Mouse (Mus musculus) embryonic stem cell, embryonic (primary cell): Measurements from ENCODE around the gene Angptl8.

ENCODE experiments used
- CTCF ChIA-PET, 4 experiments: fragments of 300-600 bp in 2 of 4; fragments of 350-600 bp in 2 of 4; sonication (Branson Sonifier 250); formaldehyde crosslinking; loops; one replicate each; lab custom pipeline; 2022; ENCODE audit warnings: inconsistent platforms in 2 of 4; lab: Charles Lee
- POLR2A ChIA-PET, 4 experiments: fragments of 300-600 bp in 2 of 4; fragments of 350-600 bp in 2 of 4; sonication (Branson Sonifier 250); formaldehyde crosslinking; loops; one replicate each; lab custom pipeline; 2022; ENCODE audit warnings: antibody characterized with exemption in 4 of 4, inconsistent platforms in 1 of 4; lab: Charles Lee

Angptl8 gene

GRCm38 (mm10) chr9:21835258-21835912 is at the start of gene Angptl8:
TSS of gene Angptl8 (plus strand) at chr9:21835510.
- ChIA-PET POLR2A (interaction anchor here in 3 of 4 experiments (0.6 to 5.0 kb wide), 28 partner anchors 9 to 591 kb away, joined by 3 to 41 read pairs (median 4); partner anchors contain the start of genes Ldlr (in 2 of the 3), Kank2 (in 1 of the 3) and Spc24 (in 1 of the 3)), CTCF (interaction anchor here in 3 of 4 experiments (0.7 to 2.1 kb wide), 6 partner anchors 9 to 144 kb away, joined by 3 to 8 read pairs (median 4); no protein-coding TSS in a partner anchor)

GRCm38 (mm10) chr9:21786309-21786708 is 49.0 kb upstream of the Angptl8 start:
- CTCF ChIA-PET, result interaction anchor here (0.5 to 5.3 kb wide), 19 partner anchors 10 to 268 kb away, joined by 3 to 27 read pairs (median 5); partner anchors contain the start of genes Spc24 (in 2 of the 4), Kank2 (in 1 of the 4) and Ldlr (in 1 of the 4)
- POLR2A ChIA-PET, result interaction anchor here in 3 of 4 experiments (0.7 to 49.8 kb wide), 25 partner anchors 11 to 141 kb away, joined by 3 to 1056 read pairs (median 5); partner anchors contain the start of genes Ldlr (in 3 of the 3), Kank2 (in 2 of the 3), Spc24 (in 2 of the 3) and Ccdc159 (in 1 of the 3)

- CTCF ChIA-PET, result interaction anchor here (0.5 to 5.3 kb wide), 27 partner anchors 10 to 272 kb away, joined by 3 to 27 read pairs (median 4); partner anchors contain the start of genes Spc24 (in 2 of the 4), Kank2 (in 1 of the 4) and Ldlr (in 1 of the 4)
- POLR2A ChIA-PET, result interaction anchor here (0.6 to 49.8 kb wide), 38 partner anchors 9 to 996 kb away, joined by 3 to 1056 read pairs (median 5); partner anchors contain the start of genes Kank2 (in 3 of the 4), Ldlr (in 3 of the 4), Spc24 (in 2 of the 4) and Ccdc159 (in 1 of the 4)
These were observed 48.4 kb upstream of the Angptl8 start for GRCm38 (mm10) chr9:21786906-21787305.

- ChIA-PET POLR2A (interaction anchor here (0.6 to 49.8 kb wide), 53 partner anchors 10 to 995 kb away, joined by 3 to 1056 read pairs (median 4); partner anchors contain the start of genes Kank2 (in 4 of the 4), Ldlr (in 3 of the 4), Spc24 (in 2 of the 4) and Acp5 (in 1 of the 4)), CTCF (interaction anchor here (0.5 to 5.3 kb wide), 22 partner anchors 11 to 272 kb away, joined by 3 to 27 read pairs (median 5); partner anchors contain the start of genes Spc24 (in 2 of the 4) and Kank2 (in 1 of the 4))
These were observed 47.7 kb upstream of the Angptl8 start for GRCm38 (mm10) chr9:21787654-21788053.

- ChIA-PET CTCF (interaction anchor here in 3 of 4 experiments (0.6 to 5.3 kb wide), 7 partner anchors 10 to 52 kb away, joined by 3 to 27 read pairs (median 4); partner anchors contain the start of genes Spc24 (in 2 of the 3) and Kank2 (in 1 of the 3)), POLR2A (interaction anchor here (0.6 to 49.8 kb wide), 43 partner anchors 9 to 773 kb away, joined by 3 to 1056 read pairs (median 4); partner anchors contain the start of genes Kank2 (in 4 of the 4), Ldlr (in 3 of the 4), Spc24 (in 2 of the 4) and Cdkn2d (in 1 of the 4))
These were observed 47.1 kb upstream of the Angptl8 start for GRCm38 (mm10) chr9:21788234-21788633.

- POLR2A ChIA-PET, result interaction anchor here in 3 of 4 experiments (0.8 to 49.8 kb wide), 14 partner anchors 10 to 135 kb away, joined by 3 to 1056 read pairs (median 5); partner anchors contain the start of genes Ldlr (in 2 of the 3), Spc24 (in 2 of the 3) and Ccdc159 (in 1 of the 3)
- CTCF ChIA-PET, result interaction anchor here in 2 of 4 experiments (0.6 to 4.9 kb wide), 4 partner anchors 8 to 79 kb away, joined by 3 to 28 read pairs (median 4); no protein-coding TSS in a partner anchor
These were observed 43.4 kb upstream of the Angptl8 start for GRCm38 (mm10) chr9:21791861-21792260.

GRCm38 (mm10) chr9:21792644-21793043 is 42.7 kb upstream of the Angptl8 start:
- CTCF ChIA-PET, result interaction anchor here in 2 of 4 experiments (0.5 to 4.9 kb wide), 3 partner anchors 12 to 19 kb away, joined by 3 to 28 read pairs (median 5); no protein-coding TSS in a partner anchor
- POLR2A ChIA-PET, result interaction anchor here in 3 of 4 experiments (0.6 to 49.8 kb wide), 11 partner anchors 11 to 134 kb away, joined by 3 to 1056 read pairs (median 6); partner anchors contain the start of genes Spc24 (in 2 of the 3), Ccdc159 (in 1 of the 3) and Ldlr (in 1 of the 3)

GRCm38 (mm10) chr9:21793507-21793906 is 41.8 kb upstream of the Angptl8 start:
- POLR2A ChIA-PET, result interaction anchor here in 3 of 4 experiments (1.0 to 49.8 kb wide), 18 partner anchors 8 to 196 kb away, joined by 3 to 1056 read pairs (median 12); partner anchors contain the start of genes Spc24 (in 2 of the 3) and Ldlr (in 1 of the 3)
- CTCF ChIA-PET, result interaction anchor here in 1 of 4 experiments (4.9 kb wide), 1 partner anchor 12 kb away, joined by 28 read pairs; no protein-coding TSS in a partner anchor

- ChIA-PET CTCF (interaction anchor here in 3 of 4 experiments (0.5 to 4.9 kb wide), 5 partner anchors 9 to 34 kb away, joined by 3 to 28 read pairs (median 3); no protein-coding TSS in a partner anchor), POLR2A (interaction anchor here in 3 of 4 experiments (0.8 to 49.8 kb wide), 24 partner anchors 7 to 197 kb away, joined by 3 to 1056 read pairs (median 4); partner anchors contain the start of genes Spc24 (in 2 of the 3) and Ldlr (in 1 of the 3))
These were observed 40.9 kb upstream of the Angptl8 start for GRCm38 (mm10) chr9:21794344-21794834.

GRCm38 (mm10) chr9:21794925-21795324 is 40.4 kb upstream of the Angptl8 start:
- ChIA-PET POLR2A (interaction anchor here in 3 of 4 experiments (0.8 to 49.8 kb wide), 19 partner anchors 7 to 193 kb away, joined by 3 to 1056 read pairs (median 4); partner anchors contain the start of genes Spc24 (in 2 of the 3) and Ldlr (in 1 of the 3)), CTCF (interaction anchor here in 3 of 4 experiments (0.8 to 4.9 kb wide), 5 partner anchors 9 to 42 kb away, joined by 3 to 28 read pairs (median 3); no protein-coding TSS in a partner anchor)

- ChIA-PET POLR2A (interaction anchor here in 3 of 4 experiments (0.6 to 49.8 kb wide), 15 partner anchors 8 to 361 kb away, joined by 3 to 1056 read pairs (median 13); partner anchors contain the start of genes Spc24 (in 2 of the 3), Ldlr (in 1 of the 3) and Pigyl (in 1 of the 3)), CTCF (interaction anchor here in 3 of 4 experiments (0.8 to 4.9 kb wide), 4 partner anchors 9 to 43 kb away, joined by 3 to 28 read pairs (median 9); no protein-coding TSS in a partner anchor)
These were observed 39.7 kb upstream of the Angptl8 start for GRCm38 (mm10) chr9:21795579-21795978.

GRCm38 (mm10) chr9:21796259-21796658 is 39.1 kb upstream of the Angptl8 start:
- ChIA-PET CTCF (interaction anchor here in 2 of 4 experiments (0.6 to 4.9 kb wide), 3 partner anchors 8 to 9 kb away, joined by 3 to 28 read pairs (median 15); no protein-coding TSS in a partner anchor), POLR2A (interaction anchor here in 3 of 4 experiments (0.6 to 49.8 kb wide), 14 partner anchors 7 to 360 kb away, joined by 3 to 1056 read pairs (median 14); partner anchors contain the start of genes Ldlr (in 2 of the 3), Spc24 (in 2 of the 3) and Pigyl (in 1 of the 3))

- ChIA-PET CTCF (interaction anchor here in 1 of 4 experiments (0.6 to 4.9 kb wide), 2 partner anchors 8 to 10 kb away, joined by 3 to 28 read pairs; no protein-coding TSS in a partner anchor), POLR2A (interaction anchor here in 3 of 4 experiments (0.6 to 49.8 kb wide), 12 partner anchors 8 to 73 kb away, joined by 3 to 1056 read pairs (median 25); partner anchors contain the start of genes Spc24 (in 2 of the 3) and Ldlr (in 1 of the 3))
These were observed 38.4 kb upstream of the Angptl8 start for GRCm38 (mm10) chr9:21796919-21797318.

GRCm38 (mm10) chr9:21797921-21798344 is 37.4 kb upstream of the Angptl8 start:
- CTCF ChIA-PET, result interaction anchor here in 1 of 4 experiments (1.0 to 2.1 kb wide), 6 partner anchors 10 to 196 kb away, joined by 3 to 7 read pairs (median 4); partner anchors contain the start of gene Spc24
- POLR2A ChIA-PET, result interaction anchor here (0.5 to 49.8 kb wide), 55 partner anchors 8 to 533 kb away, joined by 3 to 1056 read pairs (median 4); partner anchors contain the start of genes Ldlr (in 3 of the 4), Ccdc159 (in 2 of the 4), Rab3d (in 2 of the 4) and Spc24 (in 2 of the 4)

GRCm38 (mm10) chr9:21798345-21799009 is 36.8 kb upstream of the Angptl8 start, which contains the start of gene Kank2:
TSS of gene Kank2 (minus strand) at chr9:21798744.
- POLR2A ChIA-PET, result interaction anchor here (0.6 to 49.8 kb wide), 65 partner anchors 7 to 534 kb away, joined by 3 to 1056 read pairs (median 4); partner anchors contain the start of genes Ccdc159 (in 3 of the 4), Ldlr (in 3 of the 4), Tmem205 (in 3 of the 4) and Rab3d (in 2 of the 4)
- CTCF ChIA-PET, result interaction anchor here in 3 of 4 experiments (0.6 to 2.6 kb wide), 10 partner anchors 11 to 300 kb away, joined by 3 to 8 read pairs (median 4); partner anchors contain the start of gene Spc24 (in 1 of the 3)
